Mouse (Mus musculus) frontal cortex, postnatal 10 days (tissue): ENCODE measurements at regions not wholly inside any gene's neighbourhood (a gene's known extent, or its start where the extent isn't known, plus 50 kb on each side); places are given as distances from the start of the nearest gene placed in this dataset.

Experiments used
- DNase-seq, 2 experiments: peaks; one replicate each; pipeline ENCODE4 v3.0.0; 2022; ENCODE audit warnings: low spot score in 2 of 2, mixed read lengths in 1 of 2

GRCm38 (mm10) chr17:73048164-73048563, 59.6 kb upstream of the Lclat1 start:
- DNase-seq, result no peak

GRCm38 (mm10) chr17:73052956-73053355, 54.8 kb upstream of the Lclat1 start:
- no peak for DNase-seq

DNA sequence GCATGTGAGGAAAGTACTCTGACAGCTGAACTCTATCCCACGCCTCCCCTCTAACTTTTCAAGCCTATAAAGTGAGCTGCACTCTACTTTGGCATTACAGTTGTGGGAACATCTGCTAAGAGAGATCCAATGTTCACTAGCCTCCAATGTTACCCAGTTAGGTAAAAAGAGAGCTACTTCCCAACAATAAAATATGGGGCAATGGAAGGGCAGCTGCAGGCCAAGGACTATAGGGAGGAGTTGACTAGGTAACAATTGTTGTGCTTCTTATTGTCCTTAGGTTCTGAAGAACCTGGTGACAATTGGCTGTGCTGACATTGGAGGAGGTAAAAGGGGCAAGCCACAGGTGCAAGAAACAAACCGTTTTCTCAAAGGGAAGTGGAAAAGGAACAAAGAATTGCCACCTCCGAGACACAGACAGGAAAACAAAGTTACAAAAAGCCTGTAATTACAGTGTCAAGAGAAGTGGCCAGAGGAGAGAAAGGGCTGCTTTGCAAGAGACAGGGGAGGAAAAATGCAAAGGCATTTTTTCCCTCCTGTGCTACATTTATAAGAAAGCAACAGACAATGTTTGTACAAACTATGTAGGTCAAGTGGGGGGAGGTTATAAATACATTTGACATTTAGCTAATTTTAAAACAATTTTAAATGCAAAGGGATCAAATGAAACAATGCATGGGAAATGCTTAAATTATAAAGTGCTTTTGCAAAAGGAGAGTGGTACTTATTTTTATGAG, 54.1 kb upstream of the Lclat1 start:
- DNase-seq, result no peak

DNA sequence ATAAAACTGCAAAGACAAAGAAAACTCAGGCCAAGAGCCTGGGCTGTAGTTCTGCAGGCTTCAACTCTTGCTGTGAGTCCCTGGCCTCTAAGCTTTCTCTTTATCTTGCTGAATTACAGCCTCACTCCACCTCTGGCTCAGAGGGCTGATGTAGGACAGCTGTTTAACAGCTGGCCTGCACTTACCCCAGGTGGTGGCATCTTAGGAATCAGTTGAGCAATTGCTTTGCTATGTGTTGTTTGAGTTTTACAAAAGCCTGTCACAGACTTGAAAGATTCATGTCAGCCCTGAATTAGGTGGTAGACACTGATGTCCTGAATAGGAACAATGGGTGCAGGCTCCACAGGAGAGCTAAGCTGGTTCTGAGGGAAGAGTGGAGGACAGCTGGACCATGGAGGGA, 53.6 kb upstream of the Lclat1 start:
- no peak for DNase-seq

- no peak for DNase-seq
Measured at GRCm38 (mm10) chr17:73055197-73055596, 52.6 kb upstream of the Lclat1 start.

- DNase-seq, result no peak
Measured at GRCm38 (mm10) chr17:73055611-73056010, 52.2 kb upstream of the Lclat1 start.

DNA sequence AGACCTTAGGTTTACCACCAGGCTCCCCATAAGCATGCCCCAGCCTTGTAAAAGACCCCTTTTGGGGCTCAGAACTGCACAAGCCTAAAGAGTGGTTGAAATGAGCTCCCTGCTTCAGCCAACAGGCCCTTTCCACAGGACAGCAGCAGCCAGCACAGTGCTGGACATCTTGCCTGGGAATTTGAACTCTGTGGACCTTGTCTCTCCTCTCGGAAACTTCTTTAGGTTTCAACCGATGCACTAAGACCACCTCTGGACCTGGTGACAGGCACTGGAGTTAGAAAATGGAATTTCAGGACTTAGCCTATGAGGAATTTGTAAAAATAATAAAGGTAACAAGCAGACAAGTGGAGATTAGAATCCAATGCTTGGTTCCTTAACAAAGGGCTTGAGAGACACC, 51.2 kb upstream of the Lclat1 start:
- DNase-seq, result no peak
